Mouse (Mus musculus) erythroid progenitor cell, adult 5-6 weeks (primary cell): ENCODE data around the gene Mgarp. TPM values are rescaled to one million over a fixed set of nuclear protein-coding genes. Genes with fewer than 3 reads are reported as not detected.
"Not testable (repeated sequence)": the region's sequence is repeated elsewhere in the genome, so short reads cannot be mapped to it uniquely, and the experiment has no call there.

Source experiments
- ATAC-seq: replicated peaks from 2 replicates; pipeline ENCODE4 v1.8.0; 2016; ENCODE audit warnings: moderate number of reproducible peaks, mild to moderate bottlenecking, moderate TSS enrichment, inconsistent platforms; ENCODE audit not compliant: poor library complexity, low FRiP score, severe bottlenecking
- total RNA-seq, 2 experiments: library from RNA; stranded (forward) in 1 of 2; stranded (reverse) in 1 of 2; fragments of 150-400 nt in 1 of 2; fragments of 186-747, 209-891 nt in 1 of 2; gene quantifications; 2 replicates each; pipeline versions ENCODE4 v1.2.3 to v1.2.4; 2015 to 2017; ENCODE audit warnings: low replicate concordance in 2 of 2

Gene Mgarp
- total RNA-seq, 2 experiments from 2014 or later, result 3.9 TPM; not detected in 1

DNA sequence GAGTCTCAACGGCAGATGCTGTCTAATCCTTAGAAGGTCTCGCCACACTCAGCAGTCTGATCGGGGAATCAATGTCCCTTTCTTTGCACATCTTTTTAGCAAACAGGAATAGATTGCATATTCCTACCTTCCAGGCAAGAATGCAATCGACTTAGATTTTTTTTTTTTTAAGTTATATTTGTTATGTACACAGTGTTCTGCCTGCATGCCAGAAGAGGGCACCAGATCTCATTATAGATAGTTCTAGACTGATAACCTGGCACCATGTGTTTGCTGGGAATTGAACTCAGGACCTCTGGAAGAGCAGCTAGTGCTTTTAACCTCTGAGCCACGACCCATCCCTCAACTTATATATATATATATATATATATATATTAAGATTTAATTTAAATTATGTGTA, 23.0 kb downstream of the Mgarp start:
- no peak for ATAC-seq

DNA sequence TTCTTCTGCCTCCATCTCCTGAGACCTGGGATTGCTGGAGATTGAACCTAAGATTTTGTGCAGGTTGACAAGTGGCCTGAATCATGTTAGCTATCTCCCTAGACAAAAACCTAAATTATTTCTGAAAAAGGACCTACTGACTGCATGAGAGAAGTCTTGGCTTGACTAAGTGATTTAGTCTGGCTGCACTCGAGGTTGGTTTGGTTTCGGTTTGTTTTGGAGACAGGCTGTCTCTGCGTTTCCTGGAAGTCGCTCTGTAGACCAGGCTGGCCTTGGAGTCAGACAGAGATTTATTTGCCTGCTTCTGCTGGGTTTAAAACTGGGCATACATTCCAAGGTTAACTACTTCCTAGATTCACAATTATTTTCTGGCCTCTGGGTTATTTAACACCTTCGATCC, 23.7 kb downstream of the Mgarp start:
- no peak for ATAC-seq

DNA sequence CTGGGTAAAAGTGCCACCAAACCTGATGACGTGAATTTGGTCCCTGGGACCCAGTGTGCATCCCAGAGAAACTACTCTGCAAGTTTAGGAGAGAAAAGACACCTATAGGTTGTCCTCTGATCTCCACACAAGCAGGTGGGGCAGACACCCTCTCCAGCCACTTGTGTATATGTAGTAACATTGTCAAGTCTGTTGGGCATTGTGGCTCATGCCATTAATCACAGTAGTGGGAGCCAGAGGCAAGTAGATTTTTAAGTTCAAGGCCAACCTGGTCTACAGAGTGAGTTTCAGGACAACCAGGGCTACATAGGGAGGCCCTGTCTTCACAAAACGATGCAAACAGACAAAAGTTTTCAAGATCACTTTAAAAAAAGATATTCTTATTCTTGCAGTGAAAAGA, 24.7 kb downstream of the Mgarp start:
- ATAC-seq, result no peak

DNA sequence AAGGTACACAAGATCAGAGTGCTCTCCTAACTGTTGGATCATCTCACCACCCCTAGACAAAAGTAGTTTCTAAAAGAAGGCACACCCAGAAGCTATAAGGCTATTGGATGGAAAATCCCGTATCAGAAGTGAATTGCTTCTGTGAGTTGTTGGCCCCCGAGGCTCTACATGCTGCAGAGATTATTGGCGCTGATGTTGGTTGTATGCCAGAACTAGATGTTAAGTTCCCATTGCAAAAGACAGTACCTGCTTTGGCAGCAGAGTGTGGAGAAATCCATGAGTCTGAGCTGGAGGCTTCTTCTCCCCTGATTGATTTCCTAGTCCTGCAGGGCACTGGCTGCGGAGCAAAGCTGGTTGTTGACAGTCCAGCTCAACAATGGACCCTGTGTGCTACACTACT, 28.5 kb downstream of the Mgarp start:
- ATAC-seq, result no peak

DNA sequence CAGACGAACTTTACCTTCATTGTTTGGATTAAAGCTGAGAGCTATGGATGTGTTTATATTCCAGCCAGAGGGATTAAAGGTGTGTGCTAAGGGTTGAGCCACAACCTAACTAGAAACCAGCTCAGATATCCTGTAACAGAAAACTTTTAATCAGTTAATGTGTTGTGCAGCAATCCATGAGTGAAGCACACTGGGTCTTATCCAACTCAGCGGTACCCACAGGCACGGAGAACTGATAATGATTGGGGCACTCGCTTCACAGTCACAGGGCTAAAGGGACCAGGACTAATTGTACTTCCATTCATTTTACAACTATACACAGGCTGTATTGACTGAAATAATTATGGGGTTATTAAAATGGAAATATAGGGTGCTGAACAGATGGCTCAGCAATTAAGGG, 29.6 kb downstream of the Mgarp start:
- no peak for ATAC-seq

DNA sequence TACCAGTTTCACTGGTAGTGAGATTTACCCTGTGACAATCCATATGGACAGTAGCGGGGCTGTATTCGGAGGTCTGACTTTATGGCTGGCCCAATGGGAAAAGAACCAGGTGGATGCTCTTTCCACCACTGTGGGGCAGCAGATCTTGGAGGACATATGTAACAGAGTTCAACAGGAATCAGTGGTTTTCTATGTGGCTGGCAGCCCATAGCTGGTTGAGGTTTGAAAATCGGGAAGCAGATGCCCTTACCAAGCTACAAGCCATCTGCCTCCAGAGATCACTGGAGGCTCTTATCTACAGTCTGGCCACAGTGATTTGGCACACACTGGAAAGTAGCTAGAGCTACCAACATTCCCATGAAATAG, 31.0 kb downstream of the Mgarp start:
- ATAC-seq, result no peak

DNA sequence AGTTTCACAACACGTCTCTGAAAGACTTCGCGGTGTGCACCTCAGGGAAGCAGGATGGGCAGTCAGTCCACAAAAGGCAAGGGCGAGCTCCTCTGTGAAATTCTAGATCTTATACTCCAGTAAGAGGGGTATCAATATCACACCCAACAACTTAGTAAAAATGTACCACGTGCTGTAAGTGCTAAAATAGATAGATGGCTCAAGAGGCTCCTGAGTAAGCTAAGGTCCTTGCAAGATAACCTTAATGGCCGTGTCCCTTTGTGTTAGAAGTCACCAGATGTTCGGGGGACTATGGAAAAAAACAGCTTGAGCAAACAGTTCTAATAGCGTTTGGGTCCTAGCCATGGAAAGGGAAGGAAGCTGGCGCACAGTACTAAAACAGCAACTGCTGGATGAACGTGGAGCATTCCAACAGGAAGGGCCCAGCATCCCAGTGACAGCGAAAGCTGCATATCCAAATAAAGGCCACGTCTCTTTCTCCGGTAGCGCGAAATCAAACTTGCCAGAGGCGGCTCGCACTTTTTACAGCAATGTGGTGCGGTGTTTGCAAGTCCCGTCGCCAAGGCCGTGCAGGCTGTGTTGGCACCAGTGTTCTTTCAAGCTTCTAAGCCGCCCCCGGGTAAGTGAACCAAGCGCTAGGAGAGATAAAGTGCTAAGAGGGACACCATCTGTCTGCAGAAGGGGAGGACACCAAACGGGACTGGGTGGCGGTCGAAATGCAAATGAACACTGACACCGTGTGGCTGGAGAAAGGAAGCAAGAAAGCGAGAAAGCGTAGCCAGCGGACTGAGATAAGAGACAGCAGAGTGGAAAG, 31.6 kb downstream of the Mgarp start:
- peak; percentile 97 for ATAC-seq

DNA sequence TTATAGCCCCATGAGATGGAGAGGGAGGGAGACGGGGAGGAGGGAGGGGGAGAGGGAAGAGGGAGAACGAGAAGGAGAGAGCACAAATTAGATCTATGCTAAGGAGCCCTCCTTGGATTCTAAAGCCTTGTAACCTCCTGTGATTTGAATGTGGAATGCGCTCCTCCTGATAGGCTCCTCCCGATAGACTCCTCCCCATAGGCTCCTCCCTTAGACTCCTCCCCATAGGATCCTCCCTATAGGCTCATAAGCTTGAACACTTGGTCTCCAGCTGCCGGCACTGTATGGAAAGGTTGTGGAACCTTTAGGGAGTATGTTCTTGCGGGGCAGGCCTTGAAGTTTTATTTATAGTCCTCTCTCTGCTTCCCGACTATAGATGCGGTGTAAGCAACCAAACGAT, 35.5 kb downstream of the Mgarp start:
- no peak for ATAC-seq

DNA sequence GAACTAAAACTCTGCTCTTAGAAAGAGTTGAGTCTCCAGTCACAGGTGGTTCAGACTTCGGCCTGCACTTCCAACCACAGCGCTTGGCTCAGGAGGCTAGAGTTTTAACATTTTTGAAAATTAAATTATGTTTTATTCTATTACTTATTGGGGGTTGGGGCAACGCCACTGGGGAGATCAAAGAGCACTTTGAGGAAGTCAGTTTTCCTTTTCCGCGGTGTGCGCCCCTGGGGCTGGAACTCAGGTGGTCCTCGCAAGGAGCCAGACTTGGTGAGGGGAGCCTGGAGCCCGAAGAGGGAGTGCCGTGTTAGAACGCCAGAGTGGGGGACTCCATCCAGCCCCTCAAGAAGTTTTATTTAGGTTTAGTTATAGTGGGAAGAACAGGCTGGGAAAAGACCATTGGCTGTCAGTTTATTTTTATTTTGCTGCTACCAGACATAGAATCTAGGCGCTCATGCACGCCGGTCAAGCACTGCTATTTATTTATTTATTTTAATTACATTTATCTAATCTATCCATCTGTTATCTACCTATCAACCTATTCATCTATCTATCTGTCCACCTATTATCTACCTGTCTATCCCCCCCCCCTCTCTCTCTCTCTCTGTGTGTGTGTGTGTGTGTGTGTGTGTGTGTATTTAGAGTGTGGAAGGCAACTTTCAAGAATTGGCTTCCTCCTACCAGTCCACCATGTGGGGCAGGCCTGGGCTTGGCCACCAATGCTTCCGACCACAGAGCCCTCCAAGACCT, 36.8 kb downstream of the Mgarp start:
- ATAC-seq, result no peak

DNA sequence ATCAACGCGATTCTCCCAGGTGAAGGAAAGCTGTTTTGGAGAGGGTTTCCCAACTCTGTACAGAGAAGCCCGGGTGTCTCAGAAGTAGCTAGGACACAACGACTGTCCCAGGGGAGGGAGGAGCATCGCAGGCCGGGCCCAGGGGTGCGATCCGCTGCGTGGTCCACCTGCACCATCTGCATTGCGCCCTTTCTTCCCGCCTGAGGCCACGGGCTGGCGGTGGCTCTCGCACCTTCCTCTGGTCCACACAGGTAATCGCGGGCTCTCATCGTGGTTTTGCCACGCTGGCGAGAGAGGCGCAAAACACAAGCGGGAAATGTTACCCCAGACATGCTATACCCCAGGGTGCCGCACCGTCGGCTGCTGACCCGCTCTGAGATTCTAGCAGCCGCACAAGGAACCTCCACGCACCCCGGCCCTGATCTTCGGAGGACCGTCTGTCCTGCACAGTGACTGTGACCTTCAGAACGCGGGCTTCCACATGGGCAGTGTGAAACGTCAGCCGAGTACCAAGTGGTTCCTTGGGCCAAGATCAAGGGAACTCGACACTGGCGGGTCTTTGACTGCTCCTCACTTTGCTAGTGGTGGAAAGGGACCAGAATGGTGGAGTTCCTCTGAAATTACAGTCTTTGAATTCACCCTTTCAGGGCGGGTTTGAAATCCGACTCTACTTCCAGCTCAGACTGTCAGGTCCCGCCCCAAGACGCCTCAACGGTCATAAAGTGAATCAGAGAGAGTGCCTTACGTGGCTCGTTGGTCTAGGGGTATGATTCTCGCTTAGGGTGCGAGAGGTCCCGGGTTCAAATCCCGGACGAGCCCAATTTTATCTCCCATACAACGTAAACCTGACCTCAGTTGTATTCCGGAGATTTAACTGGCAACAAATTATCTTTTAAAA, 37.6 kb downstream of the Mgarp start:
- ATAC-seq, result peak; percentile 69

DNA sequence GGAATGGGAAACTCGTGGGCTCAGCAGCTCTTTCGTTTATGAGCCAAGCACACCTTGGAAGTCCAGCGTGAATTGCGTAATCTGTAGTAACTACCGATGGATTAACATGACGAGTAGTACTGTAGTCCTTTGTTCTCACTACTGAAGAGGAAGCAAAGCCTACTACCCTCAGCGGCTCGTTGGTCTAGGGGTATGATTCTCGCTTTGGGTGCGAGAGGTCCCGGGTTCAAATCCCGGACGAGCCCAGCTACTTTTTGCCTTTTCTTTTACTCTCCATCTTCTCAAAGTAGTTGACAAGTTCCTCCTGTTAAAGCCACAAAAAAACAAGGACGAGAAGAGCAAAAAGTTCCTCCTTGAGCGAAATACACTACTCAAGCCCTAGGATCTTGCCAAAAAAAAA, 38.4 kb downstream of the Mgarp start:
- ATAC-seq, result peak; percentile 28; the same call in 1 of the 2 replicates

DNA sequence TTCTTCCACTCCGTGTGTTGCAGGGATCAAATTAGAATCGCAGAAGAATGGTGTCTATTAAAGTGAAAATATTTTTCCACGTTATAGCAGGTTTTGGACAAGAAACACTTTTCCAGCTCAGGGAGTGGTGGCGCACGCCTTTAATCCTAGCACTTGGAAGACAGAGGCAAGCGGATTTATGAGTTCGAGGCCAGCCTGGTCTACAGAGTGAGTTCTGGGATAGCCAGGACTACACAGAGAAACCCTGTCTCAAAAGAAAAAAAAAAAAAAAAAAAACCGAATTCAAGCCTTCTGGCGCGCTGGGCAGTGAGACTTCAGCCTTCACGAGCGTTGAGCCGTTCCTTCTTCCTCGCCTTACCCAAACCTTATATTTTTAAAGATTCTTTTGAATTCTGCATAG, 38.9 kb downstream of the Mgarp start:
- ATAC-seq, result no peak

DNA sequence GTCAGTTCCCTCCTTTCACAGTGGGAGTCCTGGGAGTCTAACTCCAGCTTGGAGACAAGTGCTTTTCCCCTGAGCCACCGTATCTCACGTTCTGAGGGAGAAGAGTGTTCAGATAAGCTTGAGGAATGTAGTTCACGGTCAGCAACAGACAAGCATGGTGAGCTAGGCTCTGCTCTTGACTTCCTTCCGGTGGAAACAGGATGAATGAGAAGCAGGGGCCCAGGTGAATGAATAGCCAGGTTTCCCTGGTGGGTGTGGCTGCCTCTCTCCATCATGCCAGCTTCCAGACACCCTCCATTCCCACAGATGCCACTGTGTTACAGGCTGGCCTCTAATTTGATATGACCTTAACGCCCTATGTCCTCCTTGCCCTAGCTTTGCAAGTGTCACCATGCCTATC, 39.5 kb downstream of the Mgarp start:
- no peak for ATAC-seq

DNA sequence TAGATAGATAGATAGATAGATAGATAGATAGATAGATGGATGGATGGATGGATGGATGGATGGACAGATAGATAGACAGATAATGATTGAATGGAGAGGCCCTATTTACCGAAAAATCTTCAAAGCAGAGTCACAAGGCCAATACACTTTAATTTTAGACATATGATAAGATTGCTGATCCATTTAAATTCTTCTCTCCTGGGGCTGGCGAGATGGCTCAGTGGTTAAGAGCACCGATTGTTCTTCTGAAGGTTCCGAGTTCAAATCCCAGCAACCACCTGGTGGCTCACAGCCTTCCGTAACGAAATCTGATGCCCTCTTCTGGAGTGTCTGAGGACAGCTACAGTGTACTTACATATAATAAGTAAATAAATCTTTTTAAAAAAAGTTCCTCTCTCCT, 41.6 kb downstream of the Mgarp start:
- ATAC-seq, result not testable (repeated sequence)

DNA sequence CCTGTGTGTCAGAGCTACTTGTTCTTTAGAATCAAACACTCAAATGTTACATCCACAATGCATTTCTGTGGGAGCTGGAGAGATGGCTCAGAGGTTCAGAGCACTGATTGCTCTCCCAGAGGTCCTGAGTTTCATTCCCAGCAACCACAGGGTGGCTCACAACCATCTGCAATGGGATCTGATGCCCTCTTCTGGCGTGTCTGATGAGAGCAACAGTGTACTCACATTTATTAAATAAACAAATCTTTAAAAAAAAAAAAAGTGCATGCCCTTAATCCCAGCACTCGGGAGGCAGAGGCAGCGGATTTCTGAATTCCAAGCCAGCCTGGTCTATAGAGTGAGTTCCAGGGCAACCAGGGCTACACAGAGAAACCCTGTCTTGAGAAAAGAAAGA, 42.5 kb downstream of the Mgarp start:
- no peak for ATAC-seq

DNA sequence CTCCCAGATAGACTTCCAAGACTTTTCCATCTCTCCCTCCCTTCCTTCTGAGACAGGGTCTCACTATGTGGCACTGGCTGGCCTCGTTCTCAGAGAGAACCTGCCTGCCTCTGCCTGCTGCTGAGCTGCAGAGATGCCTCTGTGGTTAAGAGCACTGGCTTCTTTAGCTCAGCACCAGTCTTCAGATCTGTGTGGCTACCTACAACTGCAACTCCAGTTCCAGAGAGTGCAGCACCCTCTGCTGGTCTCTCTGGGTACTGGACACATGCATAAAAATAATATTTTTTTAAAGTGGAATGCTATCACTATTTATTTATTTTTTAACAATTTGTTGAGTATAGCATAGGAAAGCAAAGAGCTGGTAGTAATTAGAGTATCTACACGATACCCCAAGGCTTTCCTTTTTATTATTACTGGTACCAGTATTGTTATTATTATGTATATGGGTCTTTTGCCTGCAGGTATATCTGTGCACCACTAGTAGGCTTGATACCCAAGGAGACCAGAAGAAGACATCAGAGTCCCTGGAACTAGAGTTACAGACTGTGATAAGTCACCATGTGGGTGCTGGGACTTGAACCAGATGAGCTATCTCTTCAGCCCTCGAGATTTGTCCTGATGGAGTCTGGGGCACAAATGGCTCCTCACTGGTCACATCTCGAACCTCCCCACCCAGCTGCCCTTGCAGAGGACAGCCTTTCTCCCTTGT, 43.1 kb downstream of the Mgarp start:
- ATAC-seq, result peak; percentile 80

DNA sequence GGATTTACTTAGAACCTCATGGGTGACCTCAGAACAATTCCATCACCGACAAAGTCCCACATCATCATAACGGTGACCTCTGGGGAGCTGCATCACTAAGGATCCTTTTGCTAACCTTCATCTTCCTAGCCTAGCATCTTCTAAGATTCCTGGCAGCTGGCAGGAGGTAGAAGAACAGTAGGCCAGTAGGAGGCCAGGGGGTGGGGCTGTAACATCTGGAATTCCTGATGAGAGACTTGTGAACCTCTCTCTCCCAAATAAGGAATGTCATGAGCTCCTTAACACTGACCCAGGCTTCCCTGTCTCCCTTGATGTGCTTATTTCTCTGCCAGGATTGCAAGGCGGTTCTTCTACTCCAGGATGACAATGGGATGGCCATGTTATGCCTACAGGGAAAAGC, 45.7 kb downstream of the Mgarp start:
- ATAC-seq, result no peak

DNA sequence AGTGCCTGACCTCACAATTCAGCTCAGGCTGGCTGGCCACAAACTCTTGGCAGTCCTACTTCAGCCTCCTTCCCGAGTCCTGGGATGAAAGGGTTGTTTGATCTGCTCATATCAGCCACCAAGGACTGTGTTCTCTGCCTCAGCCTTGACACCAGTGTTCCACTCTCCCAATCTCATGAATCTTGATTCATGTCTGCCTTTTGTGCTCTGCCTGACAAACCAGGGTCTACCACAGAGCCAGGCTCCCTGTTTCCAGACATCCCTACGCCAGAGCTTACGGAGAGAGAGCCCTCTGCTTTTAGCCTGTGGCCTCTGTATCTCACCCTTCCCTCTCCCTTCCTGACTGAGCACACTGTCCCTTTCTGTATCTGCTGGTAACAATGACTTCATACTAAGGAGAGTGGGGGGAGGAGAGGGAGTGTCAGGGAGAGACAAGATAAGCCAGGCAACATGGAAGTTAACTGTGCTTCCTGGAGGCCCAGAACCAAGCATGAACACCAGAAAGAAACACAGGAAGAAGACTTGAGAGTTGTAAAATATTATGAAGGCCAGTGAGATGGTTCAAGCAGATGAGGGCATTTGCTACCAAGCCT, 47.8 kb downstream of the Mgarp start:
- no peak for ATAC-seq

DNA sequence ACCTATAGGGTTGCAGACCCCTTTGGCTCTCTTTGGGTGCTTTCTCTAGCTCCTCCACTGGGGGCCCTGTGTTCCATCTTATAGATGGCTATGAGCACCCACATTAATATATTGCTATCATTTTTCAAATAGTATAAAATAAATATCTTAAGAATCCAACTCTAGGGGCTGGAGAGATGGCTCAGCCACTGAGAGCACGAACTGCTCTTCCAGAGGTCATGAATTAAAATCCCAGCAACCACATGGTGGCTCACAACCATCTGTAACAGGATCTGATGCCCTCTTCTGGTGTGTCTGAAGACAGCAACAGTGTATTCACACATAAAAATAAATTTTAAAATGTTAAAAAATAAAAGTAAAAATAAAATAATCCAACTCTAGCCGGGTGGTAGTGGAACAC, 51.5 kb downstream of the Mgarp start:
- ATAC-seq, result not testable (repeated sequence)
